Mouse (Mus musculus): ENCODE data around the gene Mymx.

Mymx gene

DNA sequence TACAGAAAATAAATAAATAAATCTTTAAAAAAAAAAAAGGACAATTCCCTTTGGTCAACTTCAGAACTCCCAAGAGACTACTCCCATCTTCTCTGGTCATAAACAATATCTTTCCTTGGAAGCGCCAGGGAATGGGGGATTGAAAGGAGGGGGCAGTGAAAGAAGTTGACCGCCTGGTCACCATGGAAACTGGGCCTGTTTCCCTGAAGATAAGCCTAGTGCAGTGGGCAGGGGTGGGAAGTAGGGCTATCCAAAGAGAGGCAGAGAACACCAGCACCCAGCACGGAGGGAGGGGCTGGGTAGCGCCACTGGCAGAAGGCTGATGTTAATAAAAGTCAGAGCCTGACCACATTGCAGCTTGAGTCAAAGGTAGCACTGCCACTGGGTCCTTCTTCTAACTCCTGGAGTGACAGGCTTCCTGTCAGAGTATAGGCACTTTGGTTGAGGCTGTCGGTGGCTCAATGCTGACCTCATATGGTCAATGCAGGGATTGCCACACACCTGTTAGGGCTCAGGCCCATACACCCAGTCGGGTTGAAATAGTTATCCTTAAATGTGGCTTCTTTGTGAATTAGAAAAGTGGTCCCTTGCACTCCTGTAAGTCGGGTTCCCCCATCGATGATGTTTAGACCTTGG is 50.0 kb downstream of the Mymx start:
- 3% methylated on average over 8 of the region's 8 CpGs for WGBS

DNA sequence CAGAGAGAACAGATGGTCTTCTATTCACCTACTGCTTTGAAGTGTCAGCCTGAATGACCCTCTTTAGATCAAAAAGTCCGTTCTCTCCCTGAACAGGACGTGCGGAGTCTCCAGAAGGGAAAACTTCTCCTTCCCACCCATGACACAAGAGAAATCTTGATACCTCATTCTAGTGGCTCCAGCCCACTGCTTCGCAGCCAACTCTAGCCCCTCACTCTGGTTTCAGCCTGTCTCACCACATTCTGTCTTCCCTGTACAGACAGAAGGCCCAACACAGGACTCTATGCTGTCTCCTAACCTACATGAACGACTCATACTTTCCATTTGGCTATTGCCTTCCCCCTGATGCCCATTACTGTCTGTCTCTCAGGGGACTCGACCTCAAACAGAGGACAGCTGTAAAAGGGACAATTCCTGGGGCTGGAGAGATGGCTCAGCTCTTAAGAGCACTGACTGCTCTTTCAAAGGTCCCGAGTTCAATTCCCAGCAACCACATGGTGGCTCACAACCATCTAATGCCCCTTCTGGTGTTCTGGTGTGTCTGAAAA is 50.6 kb downstream of the Mymx start:
- 67% methylated on average over 7 of the region's 7 CpGs for WGBS

Measured in cerebral cortex, adult 2 months (tissue).